Mouse (Mus musculus) brain, embryonic 14.5 days (tissue): Measurements from ENCODE around the gene Slc17a9.

Source experiments
- CTCF ChIP-seq: fragments of 200-500 bp; IDR thresholded peaks from 2 replicates; pipeline ENCODE4 v1.5.1; 2012; ENCODE audit warnings: inconsistent platforms, mild to moderate bottlenecking, moderate library complexity, borderline replicate concordance; ENCODE audit not compliant: insufficient read depth, insufficient read length; ENCODE audit errors: extremely low read depth
- POLR2A ChIP-seq: fragments of 200-500 bp; IDR thresholded peaks from 2 replicates; pipeline ENCODE4 v1.6.1; 2012; ENCODE audit warnings: mild to moderate bottlenecking, inconsistent platforms, borderline replicate concordance; ENCODE audit not compliant: poor library complexity, insufficient read depth, insufficient read length, severe bottlenecking; ENCODE audit errors: extremely low read depth

DNA sequence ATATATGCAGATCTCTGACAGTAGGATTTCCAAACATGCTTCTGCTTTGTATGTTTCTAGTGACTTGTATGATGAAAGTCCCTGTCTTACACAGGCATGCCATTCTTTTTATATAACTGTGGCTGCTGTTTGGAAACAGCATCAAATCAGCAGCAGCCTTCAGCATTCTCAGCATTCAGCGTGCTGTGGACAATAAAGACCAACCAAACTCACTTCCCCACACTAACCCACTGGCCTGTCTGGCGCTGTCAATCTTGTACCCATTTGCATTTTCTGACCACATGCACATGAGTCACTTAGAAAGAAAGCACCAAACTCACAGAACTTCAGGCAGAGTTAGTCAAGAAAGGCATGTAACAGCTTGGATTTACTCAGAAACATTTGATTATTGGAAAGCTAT is 29.9 kb upstream of the Slc17a9 start:
- no peak for TF ChIP-seq POLR2A
- TF ChIP-seq CTCF: no peak
